Mouse (Mus musculus) bone marrow macrophage, adult 2 months (primary cell): ENCODE measurements around the gene Htatip2. TPM values are rescaled to one million over a fixed set of nuclear protein-coding genes. Genes with fewer than 3 reads are reported as not detected.

Experiments used
- H3K27ac ChIP-seq: 2 replicates; pipeline ENCODE4 v1.5.1; 2012; ENCODE audit warnings: low read depth, low read length; ENCODE audit not compliant: insufficient read depth
- H3K4me1 ChIP-seq: 2 replicates; pipeline ENCODE4 v1.6.1; 2012; ENCODE audit warnings: low read length; ENCODE audit not compliant: control insufficient read depth, insufficient read depth
- H3K4me3 ChIP-seq: 2 replicates; pipeline ENCODE4 v1.5.1; 2012; ENCODE audit warnings: mild to moderate bottlenecking, low read length, moderate library complexity; ENCODE audit not compliant: insufficient read depth
- CTCF ChIP-seq: IDR thresholded peaks from 2 replicates; pipeline ENCODE4 v1.5.1; 2012; ENCODE audit warnings: low read depth, mild to moderate bottlenecking, low read length, moderate library complexity
- POLR2A ChIP-seq: IDR thresholded peaks from 2 replicates; pipeline ENCODE4 v1.6.1; 2012; ENCODE audit warnings: mild to moderate bottlenecking, low read depth, low read length, borderline replicate concordance
- polyA plus RNA-seq: library from polyadenylated mRNA; stranded (reverse); fragments of >200 nt; gene quantifications from 2 replicates; pipeline ENCODE4 v1.2.4, GENCODE M21; 2012; ENCODE audit not compliant: missing spikeins, insufficient read depth, insufficient read length

Gene Htatip2
- polyA plus RNA-seq, 1 experiment = 54.7 TPM

GRCm38 (mm10) chr7:49754767-49755166 lies 4.1 kb upstream of the Htatip2 start:
- no peak overlapping the region for H3K4me3 ChIP-seq
- H3K27ac ChIP-seq = no peak overlapping the region
- TF ChIP-seq POLR2A = no peak
- peak; percentile 75 for TF ChIP-seq CTCF
- H3K4me1 ChIP-seq = peaks cover 1% of the 10 kb centered on the region

- H3K4me3 ChIP-seq = no peak overlapping the region
- TF ChIP-seq CTCF (no peak), POLR2A (no peak)
- peaks cover 42% of the 10 kb centered on the region for H3K4me1 ChIP-seq
- peak overlapping the region; percentile 33 for H3K27ac ChIP-seq
These were observed 3.7 kb downstream of the Htatip2 start for GRCm38 (mm10) chr7:49762605-49763004.

GRCm38 (mm10) chr7:49764011-49764716 lies 5.2 kb downstream of the Htatip2 start:
- H3K4me3 ChIP-seq = no peak overlapping the region

GRCm38 (mm10) chr7:49766166-49766565 lies 7.3 kb downstream of the Htatip2 start:
- TF ChIP-seq POLR2A (no peak), CTCF (no peak)

More at GRCm38 (mm10) chr7:49764011-49764716, 5.2 kb downstream of the Htatip2 start:
- peak overlapping the region; percentile 12 for H3K27ac ChIP-seq
- H3K4me1 ChIP-seq = peaks cover 42% of the 10 kb centered on the region
- TF ChIP-seq POLR2A = no peak

GRCm38 (mm10) chr7:49768509-49768908 lies 9.6 kb downstream of the Htatip2 start:
- no peak for TF ChIP-seq POLR2A
- no peak for TF ChIP-seq CTCF
- Histone ChIP-seq H3K4me1 (peaks cover 17% of the 10 kb centered on the region), H3K4me3 (no peak overlapping the region), H3K27ac (no peak overlapping the region)

More at GRCm38 (mm10) chr7:49766166-49766565, 7.3 kb downstream of the Htatip2 start:
- peaks cover 26% of the 10 kb centered on the region for H3K4me1 ChIP-seq
- H3K4me3 ChIP-seq = no peak overlapping the region
- no peak overlapping the region for H3K27ac ChIP-seq

GRCm38 (mm10) chr7:49774396-49774795 lies 15.5 kb downstream of the Htatip2 start:
- H3K4me1 ChIP-seq = peaks cover 13% of the 10 kb centered on the region
- H3K27ac ChIP-seq = no peak overlapping the region
- no peak overlapping the region for H3K4me3 ChIP-seq
- no peak for TF ChIP-seq CTCF
- no peak for TF ChIP-seq POLR2A

GRCm38 (mm10) chr7:49777585-49777984 lies 18.7 kb downstream of the Htatip2 start:
- Histone ChIP-seq H3K27ac (no peak overlapping the region), H3K4me1 (peaks cover 21% of the 10 kb centered on the region), H3K4me3 (no peak overlapping the region)
- TF ChIP-seq CTCF (no peak), POLR2A (no peak)

- Histone ChIP-seq H3K4me1 (peaks cover 26% of the 10 kb centered on the region), H3K4me3 (peak within 1 kb of the TSS; percentile 76), H3K27ac (peak within 1 kb of the TSS; percentile 56)
- TF ChIP-seq CTCF = peak; percentile 84
- TF ChIP-seq POLR2A = no peak
These were observed 19.4 kb downstream of the Htatip2 start, which contains the start of gene Prmt3 for GRCm38 (mm10) chr7:49778114-49778901. Prmt3 (plus strand) TSS chr7:49778346.

- peaks cover 32% of the 10 kb centered on the region for H3K4me1 ChIP-seq
- H3K4me3 ChIP-seq = peak overlapping the region; percentile 76
- H3K27ac ChIP-seq = no peak overlapping the region
- no peak for TF ChIP-seq CTCF
- TF ChIP-seq POLR2A = no peak
These were observed 20.1 kb downstream of the Htatip2 start for GRCm38 (mm10) chr7:49778904-49779615.

GRCm38 (mm10) chr7:49783017-49783416 lies 24.1 kb downstream of the Htatip2 start:
- TF ChIP-seq POLR2A (no peak), CTCF (no peak)
- Histone ChIP-seq H3K4me1 (peaks cover 32% of the 10 kb centered on the region), H3K4me3 (no peak overlapping the region), H3K27ac (0 out of 2 replicates have a peak overlapping the region, but pooled peaks have one; percentile 21)
